Mouse (Mus musculus): ENCODE results near the gene 5730409E04Rik. TPM values are rescaled to one million over a fixed set of nuclear protein-coding genes. Genes with fewer than 3 reads are reported as not detected.

The 5730409E04Rik gene
- polyA plus RNA-seq (2014; fragmentation: Illumina TruSeq; extraction: RNeasy Lipid Tissue Mini Kit (QIAGEN cat#74804); ENCODE audit: low read depth, low replicate concordance) = 13.8 TPM

DNA sequence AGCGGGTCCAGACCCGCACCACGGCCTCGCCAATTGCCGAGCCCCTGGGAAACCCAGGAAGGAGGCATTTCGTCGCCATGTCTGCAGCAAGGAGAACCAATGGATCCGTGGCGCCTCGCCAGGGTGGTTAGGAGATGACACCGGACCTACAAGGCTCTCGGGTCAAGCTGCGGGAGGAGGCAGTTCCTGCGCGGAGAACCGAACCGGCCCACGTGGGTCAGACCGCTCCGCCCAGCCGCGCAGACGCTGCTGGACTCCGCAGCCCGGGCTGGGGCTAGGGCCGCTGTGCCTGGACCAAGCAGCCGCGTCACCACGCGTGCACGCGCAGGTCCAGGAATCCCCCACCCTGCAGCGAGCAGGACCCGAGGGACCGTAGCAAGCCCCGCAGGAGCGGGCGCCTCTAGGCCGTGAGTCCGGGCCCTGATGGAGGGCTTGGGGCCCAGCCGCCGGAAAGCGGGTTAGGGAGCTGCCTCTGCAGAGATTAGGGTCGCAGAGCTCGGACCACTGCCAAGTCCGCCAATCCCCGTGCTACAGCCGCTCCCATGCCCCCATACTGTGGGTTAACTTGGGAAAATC, at the start of gene 5730409E04Rik:
5730409E04Rik (plus strand) TSS at position 213 of the 576 bp plus-strand sequence.

Other genes with a start within 250 kb of the 5730409E04Rik start
- gene Ago3, start 180.3 kb upstream of the 5730409E04Rik start, polyA plus RNA-seq (2014; fragmentation: Illumina TruSeq; extraction: RNeasy Lipid Tissue Mini Kit (QIAGEN cat#74804); ENCODE audit: low read depth, low replicate concordance) = 17.6 TPM
- 24.9 TPM for gene Ago1, start 141.2 kb upstream of the 5730409E04Rik start, polyA plus RNA-seq (2014; fragmentation: Illumina TruSeq; extraction: RNeasy Lipid Tissue Mini Kit (QIAGEN cat#74804); ENCODE audit: low read depth, low replicate concordance)
- gene Ago4, start 76.3 kb upstream of the 5730409E04Rik start, polyA plus RNA-seq (2014; fragmentation: Illumina TruSeq; extraction: RNeasy Lipid Tissue Mini Kit (QIAGEN cat#74804); ENCODE audit: low read depth, low replicate concordance) = 9.0 TPM
- gene Clspn, start 52.9 kb upstream of the 5730409E04Rik start, polyA plus RNA-seq (2014; fragmentation: Illumina TruSeq; extraction: RNeasy Lipid Tissue Mini Kit (QIAGEN cat#74804); ENCODE audit: low read depth, low replicate concordance) = 1.3 TPM
- gene Psmb2, start 67.8 kb downstream of the 5730409E04Rik start, polyA plus RNA-seq (2014; fragmentation: Illumina TruSeq; extraction: RNeasy Lipid Tissue Mini Kit (QIAGEN cat#74804); ENCODE audit: low read depth, low replicate concordance) = 93.7 TPM
- gene Tfap2e, start 126.4 kb downstream of the 5730409E04Rik start, polyA plus RNA-seq (2014; fragmentation: Illumina TruSeq; extraction: RNeasy Lipid Tissue Mini Kit (QIAGEN cat#74804); ENCODE audit: low read depth, low replicate concordance) = not detected
- 0.52 TPM for gene Ncdn, start 143.6 kb downstream of the 5730409E04Rik start, polyA plus RNA-seq (2014; fragmentation: Illumina TruSeq; extraction: RNeasy Lipid Tissue Mini Kit (QIAGEN cat#74804); ENCODE audit: low read depth, low replicate concordance)
- gene AU040320, start 143.7 kb downstream of the 5730409E04Rik start, polyA plus RNA-seq (2014; fragmentation: Illumina TruSeq; extraction: RNeasy Lipid Tissue Mini Kit (QIAGEN cat#74804); ENCODE audit: low read depth, low replicate concordance) = 4.8 TPM